Mouse (Mus musculus) limb, embryonic 14.5 days (tissue): ENCODE data around the gene Rem2. TPM values are rescaled to one million over a fixed set of nuclear protein-coding genes. Genes with fewer than 3 reads are reported as not detected.

Source experiments
- ATAC-seq: fragments of 200-750 bp; cut with Nextera tagmentation; 2 replicates; pipeline ENCODE4 v1.8.0; 2017; ENCODE audit warnings: low read depth, moderate number of reproducible peaks, moderate TSS enrichment; ENCODE audit not compliant: low FRiP score
- DNase-seq: peaks from one replicate; pipeline ENCODE4 v3.0.0-alpha.2; 2015; ENCODE audit warnings: low spot score
- H3K27ac ChIP-seq: fragments of 300-500 bp; sonication (generic); replicated peaks from 2 replicates; pipeline ENCODE4 v1.5.1; 2014; ENCODE audit warnings: low read depth, mild to moderate bottlenecking, low read length, moderate library complexity, mixed read lengths
- H3K27me3 ChIP-seq: fragments of 300-500 bp; sonication (generic); 2 replicates; pipeline ENCODE4 v1.6.1; 2014; ENCODE audit warnings: low read length, mixed read lengths; ENCODE audit not compliant: control insufficient read depth, insufficient read depth
- H3K36me3 ChIP-seq: fragments of 300-500 bp; sonication (generic); 2 replicates; pipeline ENCODE4 v1.6.1; 2014; ENCODE audit warnings: mild to moderate bottlenecking, low read length, moderate library complexity, mixed read lengths; ENCODE audit not compliant: control insufficient read depth, insufficient read depth
- H3K4me1 ChIP-seq: fragments of 300-500 bp; sonication (generic); 2 replicates; pipeline ENCODE4 v1.6.1; 2014; ENCODE audit warnings: antibody characterized with exemption, low read length, mixed read lengths; ENCODE audit not compliant: control insufficient read depth, insufficient read depth
- H3K4me2 ChIP-seq: fragments of 300-500 bp; sonication (generic); replicated peaks from 2 replicates; pipeline ENCODE4 v1.6.1; 2014; ENCODE audit warnings: low read depth, mild to moderate bottlenecking, low read length, moderate library complexity; ENCODE audit not compliant: severe bottlenecking
- H3K4me3 ChIP-seq: fragments of 300-500 bp; sonication (generic); replicated peaks from 2 replicates; pipeline ENCODE4 v1.5.1; 2014; ENCODE audit warnings: low read length
- H3K9ac ChIP-seq: fragments of 300-500 bp; sonication (generic); 2 replicates; pipeline ENCODE4 v1.6.1; 2014; ENCODE audit warnings: mild to moderate bottlenecking, low read depth, low read length, moderate library complexity; ENCODE audit not compliant: severe bottlenecking
- H3K9me3 ChIP-seq: fragments of 300-500 bp; sonication (generic); 2 replicates; pipeline ENCODE4 v1.6.1; 2016; ENCODE audit warnings: low read length; ENCODE audit not compliant: control insufficient read depth
- POLR2A ChIP-seq: fragments of 200-500 bp; IDR thresholded peaks from 2 replicates; pipeline ENCODE4 v1.8.0; 2012; ENCODE audit warnings: inconsistent platforms, mild to moderate bottlenecking, moderate library complexity, borderline replicate concordance; ENCODE audit not compliant: insufficient read depth, insufficient read length; ENCODE audit errors: extremely low read depth
- WGBS: fragments of 180-500 bp; shearing (Covaris S2); extraction: QIAGEN DNeasy Blood & Tissue Kit; methylation state at CpG from one replicate; pipeline ENCODE4 v1.1.7; 2014; 5-methylcytosine and 5-hydroxymethylcytosine counted together
- polyA plus RNA-seq, 2 experiments: library from polyadenylated mRNA; depleted of rRNA in 1 of 2; stranded (reverse) in 1 of 2; unstranded in 1 of 2; fragments of >200 nt; fragmentation: Nextera tagmentation in 1 of 2; extraction: Ambion mirVana in 1 of 2; gene quantifications; 2 replicates each; pipeline versions ENCODE4 v1.2.1 to v1.2.3; 2012 to 2014

Gene Rem2
- polyA plus RNA-seq, 2 experiments, result 1.4 to 1.7 TPM

DNA sequence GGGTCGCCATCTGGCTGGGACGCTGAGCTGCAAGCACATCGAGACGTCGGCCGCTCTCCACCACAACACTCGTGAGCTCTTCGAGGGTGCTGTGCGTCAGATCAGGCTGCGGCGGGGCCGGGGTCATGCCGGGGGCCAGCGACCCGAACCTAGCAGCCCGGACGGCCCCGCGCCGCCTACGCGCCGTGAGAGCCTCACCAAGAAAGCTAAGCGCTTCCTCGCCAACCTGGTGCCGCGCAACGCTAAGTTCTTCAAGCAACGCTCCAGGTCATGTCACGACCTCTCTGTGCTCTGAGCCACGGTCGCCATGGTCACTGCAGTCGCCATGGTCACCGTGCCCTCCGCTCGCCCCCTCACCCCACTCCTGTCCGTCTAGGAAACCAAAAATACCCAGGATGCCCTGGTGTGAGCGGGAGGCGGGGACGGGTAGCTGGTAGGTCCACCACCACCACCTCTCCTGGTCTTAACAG lies 3.6 kb downstream of the Rem2 start:
- 1% methylated on average over 40 of the region's 40 CpGs for WGBS
- H3K36me3 ChIP-seq, result no peaks in the 10 kb centered on the region
- H3K9me3 ChIP-seq, result no peaks in the 10 kb centered on the region
- H3K27me3 ChIP-seq, result peaks cover 16% of the 10 kb centered on the region
- H3K4me1 ChIP-seq, result peaks cover 15% of the 10 kb centered on the region
- TF ChIP-seq POLR2A, result no peak
- H3K4me3 ChIP-seq, result peak overlapping the region; percentile 44
- DNase-seq (no peak), ATAC-seq (no peak)
- peak overlapping the region; percentile 58 for H3K9ac ChIP-seq
- peak overlapping the region; percentile 77 for H3K4me2 ChIP-seq
- no peak overlapping the region for H3K27ac ChIP-seq

DNA sequence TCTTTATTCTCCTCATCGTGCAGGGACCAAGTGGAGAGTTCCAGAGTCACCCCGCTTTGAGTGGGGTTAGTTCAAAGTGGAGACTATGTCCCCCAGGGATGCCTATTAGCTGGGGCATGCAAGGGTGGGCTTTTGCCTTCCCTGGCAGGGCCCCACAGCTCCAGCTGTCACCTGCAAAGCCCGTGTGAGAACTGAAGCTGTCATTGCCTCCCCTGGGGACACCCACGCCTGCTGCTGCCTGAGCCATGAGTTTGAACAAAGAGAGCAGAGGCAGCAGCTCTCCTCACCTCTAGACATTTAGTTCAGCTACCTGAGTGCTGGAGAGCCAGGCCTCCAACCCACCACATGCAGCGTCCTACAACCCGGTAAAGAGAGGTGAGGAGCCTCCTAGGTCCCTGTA lies 4.8 kb downstream of the Rem2 start:
- no peak for TF ChIP-seq POLR2A
- Histone ChIP-seq H3K9me3 (no peaks in the 10 kb centered on the region), H3K36me3 (no peaks in the 10 kb centered on the region), H3K27me3 (peaks cover 16% of the 10 kb centered on the region), H3K27ac (no peak overlapping the region), H3K4me1 (peaks cover 15% of the 10 kb centered on the region), H3K9ac (no peak overlapping the region), H3K4me2 (no peak overlapping the region), H3K4me3 (no peak overlapping the region)
- ATAC-seq (no peak), DNase-seq (no peak)
- WGBS, result 72% methylated on average over 6 of the region's 6 CpGs

DNA sequence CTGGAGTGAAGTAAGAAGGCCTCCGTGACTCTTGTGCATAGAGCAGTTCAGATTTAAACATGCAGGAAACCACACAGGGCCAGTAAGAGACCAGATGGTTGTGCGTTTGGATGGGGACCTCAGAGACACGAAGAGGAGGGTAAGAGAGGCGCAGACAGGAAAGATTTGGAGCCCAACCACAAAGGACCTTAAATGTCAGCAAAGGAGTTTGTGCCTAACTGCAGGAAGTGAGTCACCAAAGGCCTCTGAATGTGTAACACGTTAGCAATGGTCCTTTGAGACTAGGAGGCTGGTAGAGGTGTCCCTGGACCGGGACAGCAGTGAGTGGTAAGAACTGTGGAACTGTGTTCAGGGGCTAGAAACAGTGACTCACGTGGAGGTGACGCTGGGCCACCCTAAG lies 5.5 kb downstream of the Rem2 start:
- Histone ChIP-seq H3K4me3 (no peak overlapping the region), H3K4me2 (no peak overlapping the region), H3K4me1 (peaks cover 11% of the 10 kb centered on the region), H3K36me3 (no peaks in the 10 kb centered on the region), H3K27ac (no peak overlapping the region), H3K9ac (no peak overlapping the region), H3K9me3 (no peaks in the 10 kb centered on the region), H3K27me3 (peaks cover 16% of the 10 kb centered on the region)
- 76% methylated on average over 8 of the region's 8 CpGs for WGBS
- DNase-seq (no peak), ATAC-seq (no peak)
- TF ChIP-seq POLR2A, result no peak

DNA sequence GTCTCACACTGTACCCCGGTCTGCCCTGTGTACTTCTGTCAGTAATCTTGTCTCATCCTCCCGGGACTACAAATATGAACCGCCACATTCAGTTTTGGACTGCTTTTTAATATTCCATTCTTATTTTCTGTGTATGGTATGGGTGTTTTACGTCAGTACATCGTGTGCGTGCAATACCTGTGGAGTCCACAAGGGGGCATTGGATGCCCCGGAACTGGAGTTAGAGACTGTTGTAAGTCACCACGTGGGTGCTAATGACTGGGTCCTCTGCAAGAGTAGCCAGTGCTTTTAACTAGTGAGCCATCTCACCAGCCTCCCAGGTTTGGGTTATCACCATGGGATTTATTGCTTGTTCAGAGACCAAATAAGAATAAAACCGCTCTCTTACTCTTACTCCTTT lies 6.6 kb downstream of the Rem2 start:
- DNase-seq (no peak), ATAC-seq (no peak)
- no peak overlapping the region for H3K9ac ChIP-seq
- no peak overlapping the region for H3K4me3 ChIP-seq
- no peaks in the 10 kb centered on the region for H3K36me3 ChIP-seq
- no peak overlapping the region for H3K27ac ChIP-seq
- 41% methylated on average over 9 of the region's 9 CpGs for WGBS
- no peak for TF ChIP-seq POLR2A
- no peak overlapping the region for H3K4me2 ChIP-seq
- peaks cover 16% of the 10 kb centered on the region; the same call in 1 of the 2 replicates for H3K27me3 ChIP-seq
- peaks cover 6% of the 10 kb centered on the region; the same call in 1 of the 2 replicates for H3K4me1 ChIP-seq
- H3K9me3 ChIP-seq, result no peaks in the 10 kb centered on the region

DNA sequence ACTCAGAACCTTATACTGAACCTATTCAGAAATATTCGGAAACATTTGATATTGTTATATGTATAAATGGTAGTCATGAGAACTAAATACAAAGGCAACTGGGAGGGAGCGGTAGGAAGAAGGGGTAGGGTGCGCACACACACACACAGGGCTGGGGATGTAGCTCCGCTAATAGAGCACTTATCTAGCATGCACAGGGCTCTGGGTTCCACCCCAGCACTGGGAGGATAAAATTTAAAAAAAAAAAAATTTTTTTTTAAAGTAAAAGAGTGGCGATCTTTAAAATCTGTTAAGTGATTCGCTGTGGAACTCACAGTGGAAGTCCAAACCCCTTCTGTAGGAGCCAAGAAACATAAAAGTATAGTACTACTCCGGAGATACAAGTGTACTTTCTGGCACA lies 10.0 kb downstream of the Rem2 start:
- Histone ChIP-seq H3K4me3 (no peak overlapping the region), H3K4me1 (no peaks in the 10 kb centered on the region), H3K27ac (no peak overlapping the region), H3K4me2 (no peak overlapping the region), H3K36me3 (no peaks in the 10 kb centered on the region), H3K9me3 (no peaks in the 10 kb centered on the region), H3K9ac (no peak overlapping the region), H3K27me3 (no peaks in the 10 kb centered on the region)
- TF ChIP-seq POLR2A, result no peak
- WGBS, result 84% methylated on average over 7 of the region's 7 CpGs
- ATAC-seq (no peak), DNase-seq (no peak)

DNA sequence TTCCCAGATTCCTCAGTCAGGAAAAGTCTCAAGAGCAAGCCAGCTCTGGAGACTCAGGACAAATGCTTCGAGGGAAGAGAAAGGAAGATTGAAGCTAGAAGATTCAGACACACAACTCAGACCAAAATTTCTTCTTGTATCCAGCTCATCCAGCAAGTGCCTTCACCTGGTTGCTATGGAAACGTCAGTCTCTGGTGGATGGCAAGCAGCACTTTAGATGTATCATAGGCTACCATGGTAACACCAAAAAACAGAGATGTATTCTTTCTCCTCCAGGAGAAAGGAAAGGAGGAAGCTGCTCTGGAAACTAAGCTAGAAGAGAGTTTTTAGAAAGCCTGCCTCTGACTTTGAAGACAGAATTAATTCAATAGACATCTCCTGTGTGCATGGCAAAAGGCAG lies 11.8 kb downstream of the Rem2 start:
- ATAC-seq (no peak), DNase-seq (no peak)
- H3K9me3 ChIP-seq, result no peaks in the 10 kb centered on the region
- H3K4me1 ChIP-seq, result no peaks in the 10 kb centered on the region
- no peak overlapping the region for H3K4me3 ChIP-seq
- H3K9ac ChIP-seq, result no peak overlapping the region
- no peak overlapping the region for H3K27ac ChIP-seq
- H3K36me3 ChIP-seq, result no peaks in the 10 kb centered on the region
- no peak overlapping the region for H3K4me2 ChIP-seq
- no peaks in the 10 kb centered on the region for H3K27me3 ChIP-seq
- WGBS, result 75% methylated on average over 2 of the region's 2 CpGs
- no peak for TF ChIP-seq POLR2A
